Mouse (Mus musculus) E14TG2a.4 (cell line): ENCODE measurements around the gene Hrh1.

Source experiments
- CTCF ChIP-seq: conservative IDR thresholded peaks from 2 replicates; pipeline ENCODE4 v1.5.1; 2014; ENCODE audit warnings: low read length
- NANOG ChIP-seq: IDR thresholded peaks from 2 replicates; pipeline ENCODE4 v1.6.1; 2014; ENCODE audit warnings: borderline replicate concordance, low read length, mixed read lengths
- POU5F1 ChIP-seq: IDR thresholded peaks from 2 replicates; pipeline ENCODE4 v1.6.1; 2014; ENCODE audit warnings: low read length, borderline replicate concordance

- peak; percentile 90 for TF ChIP-seq CTCF
- no peak for TF ChIP-seq NANOG
- no peak for TF ChIP-seq POU5F1
Observed at GRCm38 (mm10) chr6:114461536-114461935, 63.8 kb downstream of the Hrh1 start.
